ENCODE assay signal across 8 mouse cellular contexts in the genomic region with DNA sequence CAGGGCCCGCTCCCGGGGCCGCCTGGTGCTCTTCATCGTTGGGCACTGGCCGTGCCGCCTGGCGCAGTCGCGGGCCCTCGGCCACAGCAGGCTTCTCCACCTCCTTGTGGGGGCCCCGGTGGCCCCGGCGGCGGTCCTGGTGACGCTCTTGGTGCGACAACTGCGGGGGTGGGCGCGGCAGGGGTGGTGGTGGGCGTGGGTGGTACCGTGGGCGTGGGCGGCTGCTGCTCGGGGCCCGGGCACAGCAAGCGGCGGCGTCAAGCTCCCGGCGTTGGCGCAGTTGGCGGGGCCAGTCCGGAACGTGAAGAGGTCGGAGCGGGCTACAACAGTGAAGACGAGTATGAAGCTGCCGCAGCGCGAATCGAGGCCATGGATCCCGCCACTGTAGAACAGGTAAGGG. TPM values are rescaled to one million over a fixed set of nuclear protein-coding genes. Genes with fewer than 3 reads are reported as not detected.
DNase-seq lines count a peak whose midpoint lies in the region; ATAC-seq and TF ChIP-seq lines count a peak whose summit lies in the region.

No protein-coding gene starts in this region.

- H3K9ac ChIP-seq in heart, embryonic 16.5 days (ENCODE audit: low read length) = peak overlapping the region; percentile 85
- peak overlapping the region; percentile 72 for H3K9ac ChIP-seq in neural tube, embryonic 15.5 days (replicated peaks)

- peak in 1 of 2 experiments; percentile 25 for DNase-seq in cerebellum, adult 2 months
- DNase-seq in cerebellum, adult 9-11 months = no peak
- DNase-seq in right cerebral cortex, postnatal 10 days (ENCODE audit: low spot score in 2 of 2) = peak; percentile 30 to 40
- DNase-seq in right cerebral cortex, adult 2 months (ENCODE audit: low spot score in 2 of 2) = no peak
- peak; percentile 78 for DNase-seq in liver
- DNase-seq in urinary bladder, postnatal 36 days (ENCODE audit: low spot score in 2 of 2) = no peak

- H3K4me2 ChIP-seq in heart, embryonic 16.5 days (ENCODE audit: low read depth, low read length) = peak overlapping the region; percentile 74
- peak overlapping the region; percentile 66 for H3K4me2 ChIP-seq in neural tube, embryonic 15.5 days

- no peak for TF ChIP-seq CTCF in cerebellum, adult 2 months (IDR thresholded peaks at IDR 0.05; ENCODE audit: borderline replicate concordance, insufficient read depth, low read depth, low read length)

- no peak for ATAC-seq in heart, embryonic 16.5 days (replicated peaks; ENCODE audit: extremely low read depth, insufficient read depth, low FRiP score)
- ATAC-seq in neural tube, embryonic 15.5 days (ENCODE audit: low FRiP score) = no peak

- H3K36me3 ChIP-seq in heart, embryonic 16.5 days (ENCODE audit: control insufficient read depth, insufficient read depth) = no peaks in the 10 kb centered on the region
- H3K36me3 ChIP-seq in neural tube, embryonic 15.5 days = no peaks in the 10 kb centered on the region

- H3K4me1 ChIP-seq in cerebellum, adult 2 months (ENCODE audit: control insufficient read depth, insufficient read depth, low read length) = peaks cover 5% of the 10 kb centered on the region; the same call in 1 of the 2 replicates
- peaks cover 11% of the 10 kb centered on the region for H3K4me1 ChIP-seq in heart, embryonic 16.5 days (ENCODE audit: control insufficient read depth, insufficient read depth, low read length)
- H3K4me1 ChIP-seq in neural tube, embryonic 15.5 days = peaks cover 29% of the 10 kb centered on the region

- WGBS in cerebellum, adult 2 months = 17% methylated on average over 37 of the region's 42 CpGs
- 9% methylated on average over 33 of the region's 42 CpGs for WGBS in heart, embryonic 16.5 days
- WGBS in neural tube, embryonic 15.5 days = 21% methylated on average over 40 of the region's 42 CpGs

- no peaks in the 10 kb centered on the region for H3K27me3 ChIP-seq in cerebellum, adult 2 months (ENCODE audit: control insufficient read depth, insufficient read depth, low read length)
- no peaks in the 10 kb centered on the region for H3K27me3 ChIP-seq in heart, embryonic 16.5 days (ENCODE audit: control insufficient read depth, insufficient read depth, low read length)
- H3K27me3 ChIP-seq in neural tube, embryonic 15.5 days (replicated peaks) = no peaks in the 10 kb centered on the region

- H3K27ac ChIP-seq in cerebellum, adult 2 months (ENCODE audit: insufficient read depth, low read length) = peak overlapping the region; percentile 82; the same call in 1 of the 2 replicates
- peak overlapping the region; percentile 96 for H3K27ac ChIP-seq in heart, embryonic 16.5 days (ENCODE audit: low read length)
- H3K27ac ChIP-seq in neural tube, embryonic 15.5 days (replicated peaks) = peak overlapping the region; percentile 92

- H3K9me3 ChIP-seq in heart, embryonic 16.5 days (replicated peaks; ENCODE audit: control insufficient read depth, low read length) = no peaks in the 10 kb centered on the region
- no peaks in the 10 kb centered on the region for H3K9me3 ChIP-seq in neural tube, embryonic 15.5 days (replicated peaks)

- H3K4me3 ChIP-seq in cerebellum, adult 2 months (replicated peaks; ENCODE audit: insufficient read depth, low read depth, low read length) = peak overlapping the region; percentile 89
- H3K4me3 ChIP-seq in heart, embryonic 16.5 days (ENCODE audit: low read length) = peak overlapping the region; percentile 79
- H3K4me3 ChIP-seq in neural tube, embryonic 15.5 days (replicated peaks) = peak overlapping the region; percentile 65

- TF ChIP-seq POLR2A in cerebellum, adult 2 months (IDR thresholded peaks at IDR 0.05; ENCODE audit: borderline replicate concordance, insufficient read depth, low read length) = no peak

RNA-seq across cellular contexts. Expression of a gene that starts 1.2 kb away (rescaled TPM):
- 49.4 and 52.5 TPM in 2 replicates for polyA plus RNA-seq in cerebellum, adult 2 months (2012; rRNA removed)
- polyA plus RNA-seq in heart, embryonic 16.5 days (2015; fragmentation: Nextera tagmentation; extraction: Ambion mirVana) = 27.1 and 27.4 TPM in 2 replicates
- polyA plus RNA-seq in neural tube, embryonic 15.5 days (2015; fragmentation: Nextera tagmentation; extraction: Ambion mirVana) = 40.0 and 40.4 TPM in 2 replicates

RNA-seq across cellular contexts. Expression of a gene that starts 20.2 kb away (rescaled TPM):
- polyA plus RNA-seq in cerebellum, adult 2 months (2012; rRNA removed) = 5.9 and 7.6 TPM in 2 replicates
- 0.46 and 0.54 TPM in 2 replicates for polyA plus RNA-seq in heart, embryonic 16.5 days (2015; fragmentation: Nextera tagmentation; extraction: Ambion mirVana)
- 5.7 and 6.5 TPM in 2 replicates for polyA plus RNA-seq in neural tube, embryonic 15.5 days (2015; fragmentation: Nextera tagmentation; extraction: Ambion mirVana)

RNA-seq across cellular contexts. Expression of a gene that starts 35.7 kb away (rescaled TPM):
- 47.9 and 50.5 TPM in 2 replicates for polyA plus RNA-seq in cerebellum, adult 2 months (2012; rRNA removed)
- polyA plus RNA-seq in heart, embryonic 16.5 days (2015; fragmentation: Nextera tagmentation; extraction: Ambion mirVana) = 6.1 and 6.4 TPM in 2 replicates
- 21.0 and 26.8 TPM in 2 replicates for polyA plus RNA-seq in neural tube, embryonic 15.5 days (2015; fragmentation: Nextera tagmentation; extraction: Ambion mirVana)

RNA-seq across cellular contexts. Expression of a gene that starts 41.5 kb away (rescaled TPM):
- 40.6 and 46.8 TPM in 2 replicates for polyA plus RNA-seq in cerebellum, adult 2 months (2012; rRNA removed)
- polyA plus RNA-seq in heart, embryonic 16.5 days (2015; fragmentation: Nextera tagmentation; extraction: Ambion mirVana) = 28.9 and 30.5 TPM in 2 replicates
- 46.9 and 47.3 TPM in 2 replicates for polyA plus RNA-seq in neural tube, embryonic 15.5 days (2015; fragmentation: Nextera tagmentation; extraction: Ambion mirVana)

RNA-seq across cellular contexts. Expression of a gene that starts 52.8 kb away (rescaled TPM):
- 110 TPM in 2 replicates for polyA plus RNA-seq in cerebellum, adult 2 months (2012; rRNA removed)
- polyA plus RNA-seq in heart, embryonic 16.5 days (2015; fragmentation: Nextera tagmentation; extraction: Ambion mirVana) = 29.8 and 30.7 TPM in 2 replicates
- polyA plus RNA-seq in neural tube, embryonic 15.5 days (2015; fragmentation: Nextera tagmentation; extraction: Ambion mirVana) = 63.0 and 67.4 TPM in 2 replicates

Comparison
In these comparisons a context has a peak if more than half of its experiments do, and no peak if none do; other contexts are left out.
1. DNase-seq: peak in right cerebral cortex, postnatal 10 days (2 of 2) and liver (single experiment); none in cerebellum, adult 9-11 months (single experiment), right cerebral cortex, adult 2 months (0 of 2) and urinary bladder, postnatal 36 days (0 of 2).
2. Peak in every context shown above with its lines, with median percentiles within 50 percentile points of each other: H3K27ac ChIP-seq and H3K4me3 ChIP-seq.